Mouse (Mus musculus) forebrain, embryonic 16.5 days (tissue): Measurements from ENCODE around the gene Lhfp. TPM values are rescaled to one million over a fixed set of nuclear protein-coding genes. Genes with fewer than 3 reads are reported as not detected.

Experiments
- ATAC-seq: fragments of 200-750 bp; cut with Nextera tagmentation; 2 replicates; pipeline ENCODE4 v1.8.0; 2017; ENCODE audit warnings: mild to moderate bottlenecking, moderate library complexity
- H3K27ac ChIP-seq: fragments of 300-500 bp; sonication (generic); 2 replicates; pipeline ENCODE4 v1.5.1; 2014; ENCODE audit warnings: low read length, control low read depth
- H3K27me3 ChIP-seq: fragments of 300-500 bp; sonication (generic); replicated peaks from 2 replicates; pipeline ENCODE4 v1.6.1; 2014; ENCODE audit warnings: low read length; ENCODE audit not compliant: control insufficient read depth, insufficient read depth
- H3K36me3 ChIP-seq: fragments of 300-500 bp; sonication (generic); 2 replicates; pipeline ENCODE4 v1.6.1; 2014; ENCODE audit not compliant: control insufficient read depth, insufficient read depth
- H3K4me1 ChIP-seq: fragments of 300-500 bp; sonication (generic); replicated peaks from 2 replicates; pipeline ENCODE4 v1.6.1; 2014; ENCODE audit warnings: low read length; ENCODE audit not compliant: control insufficient read depth, insufficient read depth
- H3K4me2 ChIP-seq: fragments of 300-500 bp; sonication (generic); 2 replicates; pipeline ENCODE4 v1.6.1; 2014; ENCODE audit warnings: mild to moderate bottlenecking, low read length, control low read depth
- H3K4me3 ChIP-seq: fragments of 300-500 bp; sonication (generic); replicated peaks from 2 replicates; pipeline ENCODE4 v1.5.1; 2014; ENCODE audit warnings: mild to moderate bottlenecking, low read length, control low read depth
- H3K9ac ChIP-seq: fragments of 300-500 bp; sonication (generic); replicated peaks from 2 replicates; pipeline ENCODE4 v1.6.1; 2014; ENCODE audit warnings: low read depth, low read length, control low read depth
- H3K9me3 ChIP-seq: fragments of 300-500 bp; sonication (generic); 2 replicates; pipeline ENCODE4 v1.6.1; 2016; ENCODE audit warnings: low read length; ENCODE audit not compliant: control insufficient read depth
- WGBS: fragments of 180-500 bp; shearing (Covaris S2); extraction: QIAGEN DNeasy Blood & Tissue Kit; methylation state at CpG from one replicate; pipeline ENCODE4 v1.1.7; 2014; 5-methylcytosine and 5-hydroxymethylcytosine counted together
- polyA plus RNA-seq: library from polyadenylated mRNA; unstranded; fragments of >200 nt; fragmentation: Nextera tagmentation; extraction: Ambion mirVana; gene quantifications from 2 replicates; pipeline ENCODE4 v1.2.1, GENCODE M21; 2015

The Lhfp gene
- polyA plus RNA-seq, 1 experiment from 2014 or later, result 43.7 TPM

GRCm38 (mm10) chr3:53052385-53052784 is 11.1 kb downstream of the Lhfp start:
- 59% methylated on average over 8 of the region's 8 CpGs for WGBS
- Histone ChIP-seq H3K27me3 (no peaks in the 10 kb centered on the region), H3K4me2 (no peak overlapping the region), H3K9me3 (no peaks in the 10 kb centered on the region), H3K36me3 (no peaks in the 10 kb centered on the region), H3K4me3 (no peak overlapping the region), H3K27ac (no peak overlapping the region), H3K4me1 (no peaks in the 10 kb centered on the region), H3K9ac (no peak overlapping the region)
- no peak for ATAC-seq

DNA sequence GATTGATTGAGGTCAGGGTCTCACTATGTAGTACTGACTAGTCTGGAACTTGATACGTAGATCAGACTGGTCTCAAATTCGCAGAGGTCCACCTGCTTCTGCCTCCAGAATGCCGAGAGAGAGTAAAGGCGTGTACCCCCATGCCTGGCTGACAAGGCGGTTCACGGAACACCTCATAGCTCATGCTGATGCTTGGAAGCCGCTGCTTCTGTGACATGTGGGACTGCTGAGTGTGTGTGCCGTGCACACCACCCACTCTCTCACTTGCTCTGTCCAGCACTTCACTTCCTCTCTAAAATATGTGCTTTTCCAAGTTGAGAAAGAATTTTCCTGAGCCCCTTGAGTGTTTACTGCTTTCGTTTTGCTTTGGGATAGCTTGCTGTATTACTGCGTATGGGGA is 15.1 kb downstream of the Lhfp start:
- H3K9me3 ChIP-seq, result no peaks in the 10 kb centered on the region
- WGBS, result 90% methylated on average over 10 of the region's 10 CpGs
- H3K36me3 ChIP-seq, result no peaks in the 10 kb centered on the region
- no peak overlapping the region for H3K27ac ChIP-seq
- H3K4me1 ChIP-seq, result no peaks in the 10 kb centered on the region
- no peak overlapping the region for H3K4me3 ChIP-seq
- H3K27me3 ChIP-seq, result no peaks in the 10 kb centered on the region
- no peak for ATAC-seq
- H3K4me2 ChIP-seq, result no peak overlapping the region
- no peak overlapping the region for H3K9ac ChIP-seq

GRCm38 (mm10) chr3:53059959-53060358 is 18.6 kb downstream of the Lhfp start:
- H3K4me1 ChIP-seq, result no peaks in the 10 kb centered on the region
- H3K27ac ChIP-seq, result no peak overlapping the region
- H3K9me3 ChIP-seq, result no peaks in the 10 kb centered on the region
- no peaks in the 10 kb centered on the region for H3K27me3 ChIP-seq
- H3K36me3 ChIP-seq, result no peaks in the 10 kb centered on the region
- 97% methylated on average over 2 of the region's 2 CpGs for WGBS
- no peak overlapping the region for H3K9ac ChIP-seq
- H3K4me2 ChIP-seq, result no peak overlapping the region
- H3K4me3 ChIP-seq, result no peak overlapping the region
- no peak for ATAC-seq

DNA sequence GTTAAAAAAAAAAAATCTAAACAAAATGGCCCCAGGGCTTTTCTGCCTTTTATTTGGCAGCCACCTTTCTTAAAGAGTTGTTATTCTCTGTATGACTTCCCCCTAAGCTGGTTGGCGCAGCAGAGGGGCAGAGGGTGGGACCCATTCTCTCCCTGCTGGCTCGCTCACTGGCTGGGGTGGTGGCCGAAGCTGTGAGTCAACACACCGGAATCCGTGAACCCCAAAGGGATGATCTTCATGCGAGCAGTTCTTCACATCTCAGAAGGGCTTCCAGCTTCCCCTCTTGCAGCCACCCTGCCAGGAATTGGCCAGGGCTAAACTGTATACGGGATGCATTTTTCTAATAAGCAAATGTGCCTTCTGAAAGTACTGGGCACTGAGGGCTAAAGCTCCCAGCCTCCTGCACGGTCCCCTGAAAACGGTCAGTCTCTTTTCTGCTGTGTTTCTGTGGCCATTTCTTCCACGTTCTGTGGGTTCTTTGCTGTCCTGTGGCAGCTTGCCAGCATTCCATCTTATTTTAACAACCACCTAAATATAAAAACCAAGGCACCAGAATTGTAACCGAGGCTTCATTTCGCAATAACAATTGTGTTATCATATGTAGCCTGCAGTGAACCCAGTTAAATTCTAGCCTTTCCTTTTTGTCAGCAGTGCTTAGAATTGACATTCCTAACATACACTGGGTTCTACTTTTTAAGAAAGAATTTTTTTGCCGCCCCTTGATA is 22.3 kb downstream of the Lhfp start:
- Histone ChIP-seq H3K27ac (no peak overlapping the region), H3K9ac (no peak overlapping the region), H3K36me3 (no peaks in the 10 kb centered on the region), H3K27me3 (no peaks in the 10 kb centered on the region), H3K4me3 (no peak overlapping the region), H3K4me2 (no peak overlapping the region), H3K4me1 (no peaks in the 10 kb centered on the region), H3K9me3 (no peaks in the 10 kb centered on the region)
- 54% methylated on average over 13 of the region's 13 CpGs for WGBS
- ATAC-seq, result no peak

DNA sequence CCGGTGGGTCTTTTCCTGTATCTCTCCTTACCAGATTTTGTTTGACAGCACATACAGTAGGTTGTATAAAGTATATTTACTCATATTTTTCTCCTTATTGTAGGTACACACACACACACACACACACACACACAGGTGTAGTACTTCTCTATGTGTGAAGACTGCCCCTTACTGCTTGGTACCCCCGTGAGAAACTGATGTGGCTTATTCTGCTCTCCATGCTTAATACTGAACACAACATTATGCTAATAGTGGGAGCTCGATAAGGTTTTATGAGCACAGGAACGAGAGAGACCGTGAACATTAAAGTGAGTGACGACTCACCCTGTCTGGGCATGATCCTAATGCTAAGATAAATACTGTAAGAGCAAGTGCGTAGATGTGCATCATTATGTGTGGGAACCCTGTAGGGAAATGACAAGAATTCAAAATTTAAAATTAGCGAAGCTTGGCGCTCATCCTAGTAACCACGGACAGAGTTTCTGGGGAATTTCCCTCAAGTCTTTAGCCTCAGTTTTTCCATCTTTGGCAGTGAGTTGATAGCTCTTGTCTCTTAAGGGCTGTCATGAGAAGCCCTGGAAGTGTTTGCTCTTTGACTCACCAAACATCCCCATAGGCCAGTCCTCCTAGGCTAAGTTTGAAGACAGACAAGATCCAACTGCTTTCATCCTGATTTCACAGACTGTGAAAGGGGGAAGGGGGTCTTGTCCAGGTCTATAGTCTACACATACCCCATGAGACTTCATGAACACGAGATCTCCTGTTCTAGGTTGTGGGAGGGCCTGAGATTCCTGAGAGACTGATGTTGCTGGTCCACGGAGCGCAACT is 24.2 kb downstream of the Lhfp start:
- Histone ChIP-seq H3K4me2 (no peak overlapping the region), H3K9me3 (no peaks in the 10 kb centered on the region), H3K27ac (no peak overlapping the region), H3K27me3 (no peaks in the 10 kb centered on the region), H3K36me3 (no peaks in the 10 kb centered on the region), H3K4me1 (0 out of 2 replicates have a peak, but pooled peaks cover 2% of the 10 kb centered on the region), H3K9ac (no peak overlapping the region), H3K4me3 (no peak overlapping the region)
- 89% methylated on average over 13 of the region's 13 CpGs for WGBS
- no peak for ATAC-seq

DNA sequence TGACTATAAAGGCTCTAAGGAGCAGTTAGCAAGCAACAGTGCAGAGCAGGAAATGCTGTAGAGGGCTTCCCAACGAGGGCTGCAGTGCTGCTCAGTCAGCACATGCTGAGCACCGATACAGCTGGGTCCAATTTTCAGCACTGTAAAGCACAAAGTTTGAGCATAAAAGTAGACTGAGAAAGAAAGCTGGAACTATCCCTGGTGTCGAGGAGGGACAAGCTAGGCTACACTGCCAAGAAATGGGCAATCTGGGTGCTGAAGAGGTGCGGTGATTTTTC is 24.7 kb downstream of the Lhfp start:
- H3K4me1 ChIP-seq, result 0 out of 2 replicates have a peak, but pooled peaks cover 2% of the 10 kb centered on the region
- H3K9ac ChIP-seq, result no peak overlapping the region
- no peak overlapping the region for H3K4me3 ChIP-seq
- H3K4me2 ChIP-seq, result no peak overlapping the region
- ATAC-seq, result no peak
- H3K36me3 ChIP-seq, result no peaks in the 10 kb centered on the region
- H3K27me3 ChIP-seq, result no peaks in the 10 kb centered on the region
- 84% methylated on average over 4 of the region's 4 CpGs for WGBS
- H3K9me3 ChIP-seq, result no peaks in the 10 kb centered on the region
- no peak overlapping the region for H3K27ac ChIP-seq

- ATAC-seq, result no peak
- H3K4me2 ChIP-seq, result no peak overlapping the region
- H3K27me3 ChIP-seq, result no peaks in the 10 kb centered on the region
- no peaks in the 10 kb centered on the region for H3K9me3 ChIP-seq
- 96% methylated on average over 5 of the region's 5 CpGs for WGBS
- no peak overlapping the region for H3K9ac ChIP-seq
- H3K27ac ChIP-seq, result no peak overlapping the region
- H3K4me1 ChIP-seq, result 0 out of 2 replicates have a peak, but pooled peaks cover 2% of the 10 kb centered on the region
- no peaks in the 10 kb centered on the region for H3K36me3 ChIP-seq
- no peak overlapping the region for H3K4me3 ChIP-seq
Observed at GRCm38 (mm10) chr3:53068399-53068798, 27.1 kb downstream of the Lhfp start.

- Histone ChIP-seq H3K4me3 (no peak overlapping the region), H3K27me3 (no peaks in the 10 kb centered on the region), H3K4me1 (0 out of 2 replicates have a peak, but pooled peaks cover 2% of the 10 kb centered on the region), H3K27ac (no peak overlapping the region), H3K9ac (no peak overlapping the region), H3K36me3 (no peaks in the 10 kb centered on the region), H3K4me2 (no peak overlapping the region), H3K9me3 (no peaks in the 10 kb centered on the region)
- no peak for ATAC-seq
- WGBS, result 78% methylated on average over 4 of the region's 4 CpGs
Observed at GRCm38 (mm10) chr3:53074264-53074663, 32.9 kb downstream of the Lhfp start.

- no peak overlapping the region for H3K4me2 ChIP-seq
- 77% methylated on average over 3 of the region's 3 CpGs for WGBS
- no peak for ATAC-seq
- H3K27me3 ChIP-seq, result no peaks in the 10 kb centered on the region
- H3K4me3 ChIP-seq, result no peak overlapping the region
- 0 out of 2 replicates have a peak, but pooled peaks cover 2% of the 10 kb centered on the region for H3K4me1 ChIP-seq
- H3K27ac ChIP-seq, result no peak overlapping the region
- H3K9me3 ChIP-seq, result no peaks in the 10 kb centered on the region
- H3K36me3 ChIP-seq, result no peaks in the 10 kb centered on the region
- H3K9ac ChIP-seq, result no peak overlapping the region
Observed at GRCm38 (mm10) chr3:53074761-53075160, 33.4 kb downstream of the Lhfp start.
